Mouse (Mus musculus): ENCODE results near the gene Anapc2. TPM values are rescaled to one million over a fixed set of nuclear protein-coding genes. Genes with fewer than 3 reads are reported as not detected.
A peak's percentile ranks its signal among the peaks of the same experiment; 100 is the strongest.

Anapc2 gene
- total RNA-seq, 2 experiments from 2014 or later: 85.1 to 86.5 TPM

GRCm38 (mm10) chr2:25293706-25294105 is 21.4 kb downstream of the Anapc2 start:
- DNase-seq (ENCODE audit: extremely low spot score in 1 of 2, low spot score in 1 of 2): no peak

GRCm38 (mm10) chr2:25297093-25297492 is 24.8 kb downstream of the Anapc2 start:
- no peak for DNase-seq (ENCODE audit: extremely low spot score in 1 of 2, low spot score in 1 of 2)

GRCm38 (mm10) chr2:25298046-25298445 is 25.8 kb downstream of the Anapc2 start:
- no peak for DNase-seq (ENCODE audit: extremely low spot score in 1 of 2, low spot score in 1 of 2)

GRCm38 (mm10) chr2:25303452-25303851 is 31.2 kb downstream of the Anapc2 start:
- DNase-seq (ENCODE audit: extremely low spot score in 1 of 2, low spot score in 1 of 2): no peak

- DNase-seq (ENCODE audit: extremely low spot score in 1 of 2, low spot score in 1 of 2): no peak
Measured at GRCm38 (mm10) chr2:25303931-25304656, 31.8 kb downstream of the Anapc2 start.

GRCm38 (mm10) chr2:25304657-25305541 is 32.6 kb downstream of the Anapc2 start:
- DNase-seq (ENCODE audit: extremely low spot score in 1 of 2, low spot score in 1 of 2): no peak

- DNase-seq (ENCODE audit: extremely low spot score in 1 of 2, low spot score in 1 of 2): no peak
Measured at GRCm38 (mm10) chr2:25305587-25306359, 33.5 kb downstream of the Anapc2 start.

- no peak for DNase-seq (ENCODE audit: extremely low spot score in 1 of 2, low spot score in 1 of 2)
Measured at GRCm38 (mm10) chr2:25310180-25310579, 37.9 kb downstream of the Anapc2 start.

GRCm38 (mm10) chr2:25310969-25311368 is 38.7 kb downstream of the Anapc2 start:
- DNase-seq (ENCODE audit: extremely low spot score in 1 of 2, low spot score in 1 of 2): no peak

- DNase-seq (ENCODE audit: extremely low spot score in 1 of 2, low spot score in 1 of 2): no peak
Measured at GRCm38 (mm10) chr2:25311491-25311891, 39.2 kb downstream of the Anapc2 start.

GRCm38 (mm10) chr2:25318119-25318966 is 46.1 kb downstream of the Anapc2 start:
- DNase-seq (ENCODE audit: extremely low spot score in 1 of 2, low spot score in 1 of 2): no peak

GRCm38 (mm10) chr2:25318971-25319773 is 46.9 kb downstream of the Anapc2 start, which contains the start of gene Grin1:
Gene Grin1, minus strand, starts transcription at chr2:25319187.
- DNase-seq (ENCODE audit: extremely low spot score in 1 of 2, low spot score in 1 of 2): peak; percentile 76 to 81

- no peak for DNase-seq (ENCODE audit: extremely low spot score in 1 of 2, low spot score in 1 of 2)
Measured at GRCm38 (mm10) chr2:25320084-25320483, 47.8 kb downstream of the Anapc2 start.

- no peak for DNase-seq (ENCODE audit: extremely low spot score in 1 of 2, low spot score in 1 of 2)
Measured at GRCm38 (mm10) chr2:25326036-25326435, 53.8 kb downstream of the Anapc2 start.

GRCm38 (mm10) chr2:25328440-25328839 is 56.2 kb downstream of the Anapc2 start:
- DNase-seq (ENCODE audit: extremely low spot score in 1 of 2, low spot score in 1 of 2): no peak

- DNase-seq (ENCODE audit: extremely low spot score in 1 of 2, low spot score in 1 of 2): no peak
Measured at GRCm38 (mm10) chr2:25331470-25331869, 59.2 kb downstream of the Anapc2 start.

GRCm38 (mm10) chr2:25332286-25333160 is 60.2 kb downstream of the Anapc2 start, which contains the start of gene Man1b1:
Gene Man1b1, plus strand, starts transcription at chr2:25332338.
- DNase-seq (ENCODE audit: extremely low spot score in 1 of 2, low spot score in 1 of 2): peak; percentile 98 to 99

- DNase-seq (ENCODE audit: extremely low spot score in 1 of 2, low spot score in 1 of 2): no peak
Measured at GRCm38 (mm10) chr2:25333569-25333968, 61.3 kb downstream of the Anapc2 start.

Measured in layer of hippocampus, postnatal 25 days (tissue).